Mouse (Mus musculus) right cerebral cortex, postnatal 4 days (tissue): ENCODE measurements around the gene Yy2.

Experiments
- DNase-seq: peaks from one replicate; pipeline ENCODE4 v3.0.0-alpha.2; 2022

Gene Yy2

DNA sequence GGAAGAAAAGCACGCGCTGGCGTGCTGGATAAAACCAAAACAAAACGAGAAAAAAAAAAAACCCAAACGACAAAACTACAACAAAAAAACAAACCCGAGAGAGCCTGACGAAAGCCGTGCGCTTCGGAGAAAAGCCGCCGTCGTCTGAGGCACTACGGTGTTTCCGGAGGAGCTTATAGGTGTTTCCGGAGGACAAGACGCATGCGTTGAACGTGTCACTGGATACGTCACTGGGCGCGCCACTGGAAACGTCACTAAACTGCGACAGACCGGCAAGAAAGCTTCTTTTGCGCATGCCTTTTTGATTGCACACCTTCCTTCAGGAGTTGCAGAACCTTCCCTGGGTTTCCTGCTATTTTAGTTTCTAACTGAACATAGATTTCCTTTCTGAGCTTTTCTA, at the start of gene Yy2:
Gene Yy2, minus strand, starts transcription at position 146 of the 400 bp plus-strand sequence.
- DNase-seq, result no peak

DNA sequence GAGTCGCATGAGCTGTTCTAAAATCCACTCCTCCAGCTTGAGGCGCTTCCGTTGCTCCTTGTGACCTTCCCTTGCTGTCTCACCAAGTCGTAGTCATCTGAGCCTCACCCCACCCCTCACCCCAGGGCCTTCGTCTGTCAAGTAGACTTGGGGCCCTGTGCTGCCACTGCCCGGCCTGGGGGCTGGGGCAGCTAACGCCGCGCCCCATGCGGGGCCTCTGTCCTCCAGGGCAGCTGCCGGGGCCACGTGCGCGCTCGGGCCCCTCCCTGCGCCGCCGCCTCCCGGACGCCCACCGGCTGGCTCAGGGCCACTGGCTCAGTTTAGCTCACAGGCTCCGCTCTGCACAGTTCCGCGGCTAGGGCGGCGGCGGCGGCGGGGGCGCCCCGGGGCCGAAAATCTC, 44.1 kb upstream of the Yy2 start:
- DNase-seq, result no peak

DNA sequence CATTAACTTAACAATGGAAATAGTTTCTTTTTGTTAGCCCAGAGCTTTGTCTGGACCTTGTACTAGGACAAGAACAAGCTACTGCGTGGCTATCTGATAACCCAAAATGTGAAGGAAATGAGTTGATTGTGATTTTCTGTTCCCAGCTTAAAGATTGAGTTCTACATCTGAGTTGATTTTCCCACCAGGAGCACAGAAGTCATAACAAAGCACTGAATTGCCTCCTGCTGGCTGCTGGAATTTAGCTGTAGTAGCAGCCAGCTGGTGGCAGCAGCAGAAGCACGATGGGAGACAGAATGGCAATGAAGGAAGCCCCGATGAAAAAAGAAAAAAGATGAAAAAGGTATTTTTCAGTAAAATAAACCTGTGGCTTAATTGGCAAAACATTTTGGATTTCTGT, 32.7 kb upstream of the Yy2 start:
- no peak for DNase-seq

DNA sequence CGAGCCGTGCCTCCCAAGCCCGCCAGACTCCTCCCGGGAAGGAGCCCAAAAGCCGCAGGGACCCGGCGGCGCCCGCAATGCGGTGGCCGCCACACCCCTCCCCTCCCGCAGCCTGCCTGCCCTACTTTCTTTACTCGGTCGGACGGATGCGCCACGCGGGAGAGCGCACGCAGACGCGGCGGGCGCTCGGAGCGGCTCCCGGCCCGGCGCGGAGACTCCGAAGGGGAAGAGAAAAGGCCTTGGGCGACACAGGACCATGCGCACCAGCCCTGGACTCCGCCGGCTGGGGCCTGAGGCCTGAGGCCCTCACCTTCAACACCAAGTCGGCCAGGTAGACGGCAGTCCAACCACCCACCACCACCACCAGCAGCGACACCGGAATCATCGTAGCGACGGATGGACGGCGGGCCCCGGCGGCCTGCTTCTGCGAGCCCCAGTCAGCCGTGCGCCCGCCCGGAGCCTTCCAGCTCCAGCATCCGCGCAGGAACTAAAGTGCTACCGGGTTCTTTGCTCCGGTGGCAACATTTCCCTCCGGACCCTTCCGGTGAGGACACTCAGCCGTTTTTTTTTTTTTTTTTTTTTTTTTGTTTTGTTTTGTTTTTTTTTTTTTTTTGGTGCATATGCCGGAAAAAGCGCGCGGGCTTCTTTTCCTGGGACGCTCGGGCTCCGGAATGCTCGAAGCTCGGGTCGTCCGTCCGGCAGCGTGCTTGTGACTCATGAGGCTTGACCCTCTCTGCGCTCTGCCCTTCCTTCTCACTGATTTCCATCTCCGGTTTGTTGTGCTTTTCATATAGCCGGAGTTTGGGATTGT, 29.6 kb upstream of the Yy2 start, which contains the start of gene Mbtps2:
Gene Mbtps2, minus strand, starts transcription at position 530 of the 811 bp plus-strand sequence.
- DNase-seq, result peak; percentile 60

DNA sequence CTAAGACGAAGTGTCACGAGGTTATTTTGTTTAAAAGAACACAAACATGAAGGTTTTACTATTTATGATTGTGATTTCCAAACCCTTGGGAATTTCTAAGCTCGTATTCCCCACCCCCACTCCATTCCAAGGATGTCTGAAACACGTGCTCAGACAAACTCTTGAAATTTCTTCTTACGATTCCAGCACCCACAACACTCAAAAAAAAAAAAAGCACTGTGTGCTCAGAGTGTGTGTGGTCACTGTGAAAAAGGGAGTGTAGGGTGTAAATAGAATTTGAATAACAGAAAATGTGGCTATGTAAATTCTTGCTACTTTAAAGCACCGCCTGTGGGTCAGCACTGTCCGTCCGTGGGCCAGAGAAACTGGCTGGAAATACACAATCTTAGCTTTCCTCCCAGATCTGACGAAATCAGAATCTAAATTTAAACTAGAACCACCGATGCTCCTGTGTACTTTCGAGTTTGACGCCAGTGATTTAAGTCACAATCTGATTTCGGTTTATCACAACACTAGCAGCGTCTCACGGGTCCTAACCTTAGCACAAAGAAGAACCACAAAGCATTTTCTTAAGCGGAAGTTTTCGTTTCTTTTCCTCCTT, 28.9 kb upstream of the Yy2 start:
- DNase-seq, result no peak

DNA sequence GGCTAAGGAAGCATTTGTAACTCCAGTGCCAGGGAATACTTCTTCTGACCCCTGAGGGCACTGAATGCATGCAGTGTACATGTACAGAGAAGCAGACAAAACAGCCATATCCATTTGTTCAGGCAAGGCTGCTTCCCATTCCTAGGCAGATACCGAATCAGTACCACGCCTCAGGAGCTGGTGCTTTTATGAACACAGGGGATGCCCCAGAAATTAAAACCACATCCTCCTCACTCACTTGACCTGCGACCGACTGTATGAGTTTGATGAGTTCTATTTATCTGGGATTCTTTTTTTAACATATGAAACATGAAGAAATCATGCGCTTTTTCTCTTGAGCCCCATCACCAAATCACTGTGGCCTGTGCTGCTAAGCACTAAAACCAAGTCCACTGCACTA, 28.0 kb upstream of the Yy2 start:
- DNase-seq, result no peak

DNA sequence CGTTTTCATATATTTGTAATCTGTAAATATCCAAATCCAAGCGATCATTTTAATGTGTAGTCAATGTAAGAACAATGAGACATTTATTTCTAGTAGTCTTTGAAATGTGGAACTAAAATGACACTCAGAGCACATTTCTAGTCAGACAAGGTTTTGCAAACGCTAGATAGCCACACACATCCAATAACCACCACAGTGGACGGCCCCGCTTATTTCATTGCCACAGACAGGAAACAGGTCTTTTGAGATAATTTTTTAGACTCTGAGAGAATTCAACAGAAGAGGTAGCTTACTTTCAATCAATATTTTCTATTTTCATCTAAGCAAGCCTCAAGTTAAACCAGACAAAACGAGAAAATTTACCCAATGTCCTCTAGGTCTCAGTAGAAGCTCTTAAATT, 27.1 kb upstream of the Yy2 start:
- no peak for DNase-seq

DNA sequence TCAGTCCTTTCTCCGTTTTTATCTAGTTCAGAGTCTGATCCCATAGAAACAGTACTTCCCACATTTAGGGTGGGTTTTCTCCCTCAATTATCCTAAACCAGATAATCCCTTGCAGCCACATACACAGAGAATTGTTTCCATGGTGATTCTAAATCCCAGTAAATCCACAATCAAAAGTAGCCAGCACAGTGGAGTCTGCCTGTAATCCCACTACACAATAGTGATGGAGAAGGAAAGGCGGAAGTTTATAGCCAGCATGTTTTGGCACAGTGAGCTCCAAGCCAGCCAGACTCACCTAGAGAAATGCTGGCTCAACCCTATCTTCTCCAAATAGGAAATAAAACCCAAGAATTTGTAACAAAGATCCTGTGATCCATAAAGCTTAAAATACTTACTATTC, 25.8 kb upstream of the Yy2 start:
- DNase-seq, result no peak

DNA sequence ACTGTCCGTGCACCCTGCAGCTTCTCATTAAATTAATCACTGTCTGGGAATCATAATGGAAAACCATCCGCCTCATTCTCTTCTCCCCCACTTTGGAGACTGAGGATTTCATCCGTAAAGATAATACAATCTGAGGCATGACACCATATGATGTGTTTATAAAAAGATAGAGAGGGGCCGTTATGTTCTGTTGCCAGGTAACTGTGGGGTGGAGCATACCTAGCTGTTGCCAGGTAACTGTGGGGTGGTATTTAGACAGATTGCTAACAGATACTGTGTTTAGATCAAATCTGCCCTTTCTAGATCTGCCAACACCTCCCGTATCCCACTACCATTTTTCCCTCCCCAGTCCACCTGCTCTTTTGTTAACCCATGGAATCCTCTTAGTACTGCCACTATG, 18.2 kb upstream of the Yy2 start:
- DNase-seq, result no peak

DNA sequence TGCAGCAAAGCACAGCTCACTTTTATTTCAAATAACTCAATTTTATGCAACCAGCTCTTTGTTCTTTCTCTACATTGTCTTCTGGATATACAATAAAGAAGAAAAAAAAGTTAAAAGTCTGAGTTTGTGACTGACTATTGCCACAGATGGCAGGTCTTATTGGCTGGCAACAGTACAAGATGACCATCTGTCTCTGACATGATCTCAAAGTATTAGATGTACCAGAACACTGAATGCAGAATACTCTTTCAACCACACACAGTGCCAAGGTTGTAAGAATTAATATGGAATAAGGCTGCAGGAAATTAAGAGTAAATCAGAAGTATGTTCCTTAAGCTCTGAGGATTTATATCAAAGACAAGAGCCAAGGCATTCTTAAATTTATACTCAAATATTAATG, 17.6 kb upstream of the Yy2 start:
- DNase-seq, result no peak

DNA sequence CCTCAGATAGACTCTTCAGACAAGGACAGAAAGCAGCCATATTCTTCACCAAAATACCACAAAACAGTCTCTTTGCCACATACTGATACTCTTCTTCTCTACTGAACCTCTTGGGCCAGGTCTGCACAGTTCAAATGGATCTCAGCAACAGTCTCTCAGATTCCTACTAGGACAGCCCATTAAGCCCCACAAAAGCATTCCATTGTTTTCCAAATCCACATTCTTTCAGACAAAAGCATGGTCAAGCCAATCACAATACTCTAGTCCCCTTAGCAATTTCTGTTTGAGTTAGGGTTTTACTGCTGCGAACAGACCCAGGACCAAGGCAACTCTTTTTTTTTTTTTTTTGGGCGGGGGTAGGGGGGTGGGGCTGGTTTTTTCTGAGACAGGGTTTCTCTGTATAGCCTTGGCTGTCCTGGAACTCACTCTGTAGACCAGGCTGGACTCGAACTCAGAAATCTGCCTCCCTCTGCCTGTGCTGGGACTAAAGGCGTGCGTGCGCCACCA, 10.4 kb upstream of the Yy2 start:
- no peak for DNase-seq

DNA sequence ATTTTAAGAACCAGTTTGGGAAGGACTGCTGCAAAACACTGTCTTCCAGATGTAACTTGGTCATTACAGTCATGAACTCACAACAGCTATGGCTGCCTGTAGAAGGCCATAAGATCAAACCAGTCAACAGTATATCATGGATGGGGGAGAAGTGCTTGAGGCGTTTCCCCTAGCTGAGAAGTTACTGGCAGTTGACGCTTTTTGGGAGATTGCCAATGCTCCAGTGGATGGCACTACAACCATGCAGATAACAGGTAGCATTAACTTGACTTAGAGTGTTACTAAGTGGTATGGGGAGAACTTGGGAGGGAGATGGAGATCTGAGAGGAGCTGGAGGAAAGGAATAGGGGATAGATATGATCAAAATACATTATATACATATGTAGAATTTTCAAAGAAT, 5.9 kb upstream of the Yy2 start:
- no peak for DNase-seq

DNA sequence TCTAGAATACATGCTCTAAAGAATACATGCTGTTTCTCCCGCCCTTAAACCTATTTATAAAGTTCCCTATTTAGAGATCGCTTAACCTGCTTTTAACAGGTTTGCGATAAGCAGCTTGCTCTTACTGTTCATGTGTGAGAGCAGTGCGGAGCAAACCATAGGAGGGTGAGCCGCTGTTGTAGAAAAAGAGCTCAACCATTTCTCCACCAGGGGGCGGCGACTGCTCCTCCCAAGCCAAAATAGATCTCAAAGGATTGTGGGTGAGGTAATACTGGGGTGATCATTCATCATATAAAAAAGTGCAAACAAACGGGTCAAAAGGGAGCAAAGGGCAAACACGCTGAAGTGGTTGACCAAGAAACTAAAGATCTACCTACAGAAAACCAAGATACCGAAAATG, 5.0 kb downstream of the Yy2 start:
- no peak for DNase-seq

DNA sequence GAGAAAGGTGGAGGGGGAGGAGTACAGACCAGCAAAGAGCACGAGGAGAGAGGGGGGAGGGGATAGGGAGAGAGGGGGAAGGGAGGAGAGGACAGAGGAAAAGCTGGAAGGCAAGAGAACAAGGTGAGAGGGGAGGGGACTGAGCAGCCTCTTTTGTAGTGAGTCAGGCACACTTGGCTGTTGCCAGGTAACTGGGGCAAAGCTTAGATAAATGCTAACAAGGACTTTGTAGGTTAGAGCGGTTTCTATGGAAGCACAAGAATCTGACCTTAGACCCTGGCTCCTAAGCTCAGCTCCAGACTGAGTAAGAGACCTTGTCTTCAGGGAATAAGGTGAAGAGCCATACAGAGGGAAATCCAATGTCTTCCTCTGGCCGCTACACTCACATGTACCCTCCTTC, 21.7 kb downstream of the Yy2 start:
- no peak for DNase-seq
